Mouse (Mus musculus) heart, postnatal 0 days (tissue): ENCODE data around the gene Lrrc4.

Experiments
- CTCF ChIP-seq: IDR thresholded peaks from 2 replicates; pipeline ENCODE4 v1.5.1; 2016; ENCODE audit warnings: antibody characterized with exemption, control low read depth, low read depth
- EP300 ChIP-seq: IDR thresholded peaks from 2 replicates; pipeline ENCODE4 v1.6.1; 2016; ENCODE audit warnings: antibody characterized with exemption, low read depth

GRCm38 (mm10) chr6:28729649-28730048 lies 101.9 kb downstream of the Lrrc4 start:
- TF ChIP-seq CTCF, result no peak
- TF ChIP-seq EP300, result no peak
